Mouse (Mus musculus) regulatory T cell (primary cell): ENCODE measurements around the gene Cln6.

Source experiments
- in situ Hi-C: fragments of 300-600 bp; cut with MboI, MseI; formaldehyde crosslinking; loops from one replicate; pipeline ENCODE4 v1.15.1; 2025; ENCODE audit warnings: high pct_unique_total_duplicates

The Cln6 gene

DNA sequence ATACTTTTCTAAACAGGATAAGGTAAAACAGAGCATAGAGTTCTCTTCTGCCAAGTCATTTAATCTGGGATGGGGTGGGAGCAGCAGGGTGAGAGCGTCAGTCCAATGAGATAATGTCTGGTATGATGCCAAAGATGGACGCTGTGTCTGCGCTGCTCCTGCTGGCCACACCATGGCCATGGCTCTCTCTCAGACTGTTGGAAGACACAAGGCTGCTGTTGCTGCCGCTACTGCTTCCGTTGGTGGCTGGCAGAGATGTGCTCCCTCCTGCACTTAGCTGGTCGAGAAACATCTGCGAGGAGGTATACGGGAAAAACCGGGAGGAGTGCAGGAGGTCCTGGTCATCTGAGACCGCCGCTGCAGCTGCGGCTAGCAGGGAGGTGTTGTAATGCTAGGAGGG lies 43.3 kb downstream of the Cln6 start:
- in situ Hi-C loops = no loop called here

DNA sequence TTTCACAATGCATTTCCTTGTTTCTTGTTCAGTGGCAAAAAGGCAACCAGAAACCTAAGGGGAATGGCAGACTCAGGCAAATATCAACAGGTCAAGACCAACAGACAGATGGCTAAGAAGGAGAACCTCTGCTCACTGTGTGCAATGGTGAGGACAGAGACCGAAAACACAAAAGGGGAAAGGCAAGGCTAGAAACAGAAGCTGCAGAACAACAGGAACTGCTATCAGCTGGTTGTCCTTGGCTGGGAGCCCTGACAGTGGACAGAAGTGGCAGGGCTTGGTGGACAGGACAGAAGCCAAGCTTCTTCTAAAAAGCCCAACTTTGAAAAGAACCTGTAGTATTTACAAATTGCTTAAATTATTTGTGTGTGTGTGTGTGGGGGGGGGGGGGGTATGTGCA lies 55.9 kb downstream of the Cln6 start:
- in situ Hi-C loops = loop anchor here (5.0 kb wide), 1 partner anchor 42 kb away; no protein-coding TSS in a partner anchor
